Mouse (Mus musculus) heart, embryonic 14.5 days (tissue): ENCODE results near the gene Bnc2. TPM values are rescaled to one million over a fixed set of nuclear protein-coding genes. Genes with fewer than 3 reads are reported as not detected.

Source experiments
- ATAC-seq: fragments of 200-750 bp; cut with Nextera tagmentation; 2 replicates; pipeline ENCODE4 v1.8.0; 2017; ENCODE audit warnings: low read depth, moderate TSS enrichment; ENCODE audit not compliant: insufficient number of reproducible peaks, insufficient read depth, low FRiP score
- H3K27ac ChIP-seq, 2 experiments: fragments of 200-500 bp in 1 of 2; fragments of 300-500 bp in 1 of 2; sonication (generic) in 1 of 2; replicated peaks in 1 of 2; 2 replicates each; pipeline ENCODE4 v1.5.1; 2012 to 2014; ENCODE audit warnings: low read depth in 2 of 2, low read length in 2 of 2, control low read depth in 1 of 2, mild to moderate bottlenecking in 1 of 2, mixed read lengths in 1 of 2; ENCODE audit not compliant: control insufficient read depth in 1 of 2, insufficient read depth in 1 of 2
- H3K27me3 ChIP-seq: fragments of 300-500 bp; sonication (generic); 2 replicates; pipeline ENCODE4 v1.6.1; 2014; ENCODE audit warnings: mild to moderate bottlenecking, low read length, control low read depth; ENCODE audit not compliant: control insufficient read depth, insufficient read depth
- H3K36me3 ChIP-seq: fragments of 300-500 bp; sonication (generic); 2 replicates; pipeline ENCODE4 v1.6.1; 2014; ENCODE audit warnings: mild to moderate bottlenecking, control low read depth, low read length, mixed read lengths; ENCODE audit not compliant: control insufficient read depth, insufficient read depth
- H3K4me1 ChIP-seq, 2 experiments: fragments of 200-500 bp in 1 of 2; fragments of 300-500 bp in 1 of 2; sonication (generic) in 1 of 2; 2 replicates each; pipeline ENCODE4 v1.6.1; 2012 to 2014; ENCODE audit warnings: low read length in 2 of 2, control low read depth in 1 of 2, mixed read lengths in 1 of 2; ENCODE audit not compliant: control insufficient read depth in 2 of 2, insufficient read depth in 2 of 2
- H3K4me2 ChIP-seq: fragments of 300-500 bp; sonication (generic); 2 replicates; pipeline ENCODE4 v1.6.1; 2014; ENCODE audit warnings: mild to moderate bottlenecking, low read length
- H3K4me3 ChIP-seq, 2 experiments: fragments of 200-500 bp in 1 of 2; fragments of 300-500 bp in 1 of 2; sonication (generic) in 1 of 2; 2 replicates each; pipeline ENCODE4 v1.5.1; 2012 to 2014; ENCODE audit warnings: low read length in 2 of 2, mild to moderate bottlenecking in 2 of 2, control low read depth in 1 of 2, low read depth in 1 of 2, moderate library complexity in 1 of 2; ENCODE audit not compliant: control insufficient read depth in 1 of 2, insufficient read depth in 1 of 2
- H3K9ac ChIP-seq: fragments of 300-500 bp; sonication (generic); 2 replicates; pipeline ENCODE4 v1.6.1; 2014; ENCODE audit warnings: mild to moderate bottlenecking, low read length
- H3K9me3 ChIP-seq: fragments of 300-500 bp; sonication (generic); 2 replicates; pipeline ENCODE4 v1.6.1; 2016; ENCODE audit warnings: low read length, control low read depth; ENCODE audit not compliant: control insufficient read depth
- WGBS: fragments of 180-500 bp; shearing (Covaris S2); extraction: QIAGEN DNeasy Blood & Tissue Kit; methylation state at CpG from one replicate; pipeline ENCODE4 v1.1.7; 2014; 5-methylcytosine and 5-hydroxymethylcytosine counted together
- polyA plus RNA-seq: library from polyadenylated mRNA; unstranded; fragments of >200 nt; fragmentation: Nextera tagmentation; extraction: Ambion mirVana; gene quantifications from 2 replicates; pipeline ENCODE4 v1.2.1, GENCODE M21; 2014

Bnc2 gene
- polyA plus RNA-seq, result 0.92 and 1.4 TPM in 2 replicates

- Histone ChIP-seq H3K4me3 (peak within 1 kb of the TSS; percentile 56 to 63), H3K27me3 (peaks cover 66% of the 10 kb centered on the region), H3K4me2 (peak within 1 kb of the TSS; percentile 99), H3K27ac (no peak within 1 kb of the TSS), H3K36me3 (no peaks in the 10 kb centered on the region), H3K4me1 (peaks cover 0 to 5% of the 10 kb centered on the region in 2 experiments; a peak in 1 of 4 replicates), H3K9ac (peak within 1 kb of the TSS; percentile 63), H3K9me3 (no peaks in the 10 kb centered on the region)
- peak; percentile 69 for ATAC-seq
- under 1% methylated on average over 68 of the region's 80 CpGs for WGBS
These were observed at the start of gene Bnc2 for GRCm38 (mm10) chr4:84675171-84675973. Gene Bnc2, minus strand, starts transcription at chr4:84675275.

DNA sequence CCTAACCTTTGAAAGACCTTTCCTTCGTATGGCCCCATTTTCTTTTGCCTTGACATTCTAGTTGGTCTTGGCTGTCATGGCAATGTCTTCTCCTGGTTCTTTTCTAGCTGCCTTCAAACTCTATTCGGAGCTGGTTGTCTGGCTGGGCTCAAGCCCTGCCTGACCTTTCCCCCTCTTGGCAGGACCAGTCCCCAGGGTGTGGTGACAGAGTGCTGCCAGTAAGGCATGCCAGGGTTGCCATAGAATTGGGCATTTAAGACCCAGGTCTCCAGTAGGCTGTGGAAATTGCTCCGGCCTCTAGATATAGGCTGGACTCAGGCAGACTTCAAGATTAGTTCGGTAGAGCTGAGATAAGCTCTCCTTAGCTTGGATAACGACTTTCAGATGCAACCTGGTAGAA lies 32.9 kb upstream of the Bnc2 start:
- H3K27ac ChIP-seq, result no peak overlapping the region
- no peak overlapping the region for H3K4me3 ChIP-seq
- no peaks in the 10 kb centered on the region for H3K36me3 ChIP-seq
- H3K9ac ChIP-seq, result no peak overlapping the region
- WGBS, result 52% methylated on average over 5 of the region's 5 CpGs
- no peak overlapping the region for H3K4me2 ChIP-seq
- H3K27me3 ChIP-seq, result no peaks in the 10 kb centered on the region
- no peaks in the 10 kb centered on the region for H3K4me1 ChIP-seq
- no peaks in the 10 kb centered on the region for H3K9me3 ChIP-seq
- no peak for ATAC-seq

DNA sequence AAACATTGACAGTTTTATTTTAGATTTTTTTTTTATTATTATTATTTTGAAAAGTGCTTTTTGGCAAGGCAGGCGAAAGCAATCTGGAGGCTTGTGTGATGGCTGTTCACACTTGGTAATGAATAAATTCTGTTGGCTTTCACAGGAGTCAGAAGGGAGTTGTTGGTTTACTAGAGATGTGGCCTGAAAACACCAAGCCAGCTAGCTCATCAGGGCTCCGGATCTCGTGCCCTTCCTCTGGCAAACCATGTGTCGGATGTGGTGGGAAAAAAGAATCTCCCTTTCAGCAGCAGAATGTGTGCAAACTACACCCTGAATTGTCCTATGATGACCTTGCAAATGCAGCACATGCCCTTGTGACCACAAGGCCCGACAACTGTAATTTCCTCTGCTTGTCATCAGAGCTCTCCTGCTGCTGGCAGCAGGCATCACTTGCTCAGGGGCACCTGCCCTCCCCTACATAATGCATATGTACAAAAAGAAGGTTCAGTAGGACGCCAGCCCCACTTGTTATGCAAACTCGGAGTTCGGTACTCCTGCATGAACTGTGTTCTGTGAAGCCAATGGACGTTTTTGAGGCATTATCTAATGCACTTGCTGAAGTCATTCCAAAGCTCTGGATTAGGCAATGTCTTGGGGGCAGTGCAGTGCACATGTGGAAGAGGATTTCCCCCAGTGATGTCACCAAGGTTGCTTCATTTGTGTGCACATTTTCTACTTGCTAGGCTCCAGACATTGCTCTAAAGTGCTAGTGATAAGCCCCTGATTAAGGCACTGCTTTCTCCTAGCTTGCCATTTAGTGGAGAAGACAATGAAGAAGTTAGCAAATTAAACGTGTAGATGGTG lies 10.7 kb upstream of the Bnc2 start:
- 40% methylated on average over 10 of the region's 10 CpGs for WGBS
- no peak overlapping the region for H3K27ac ChIP-seq
- no peak overlapping the region for H3K4me2 ChIP-seq
- H3K9ac ChIP-seq, result no peak overlapping the region; the same call in 1 of the 2 replicates
- H3K27me3 ChIP-seq, result no peaks in the 10 kb centered on the region
- H3K9me3 ChIP-seq, result no peaks in the 10 kb centered on the region
- no peaks in the 10 kb centered on the region for H3K36me3 ChIP-seq
- no peak overlapping the region for H3K4me3 ChIP-seq
- peaks cover 4% of the 10 kb centered on the region in 2 experiments; a peak in 2 of 4 replicates for H3K4me1 ChIP-seq
- ATAC-seq, result no peak

- H3K4me1 ChIP-seq, result peaks cover 4% of the 10 kb centered on the region in 2 experiments; a peak in 2 of 4 replicates
- no peak overlapping the region for H3K4me2 ChIP-seq
- H3K36me3 ChIP-seq, result no peaks in the 10 kb centered on the region
- 88% methylated on average over 4 of the region's 4 CpGs for WGBS
- ATAC-seq, result no peak
- no peaks in the 10 kb centered on the region for H3K9me3 ChIP-seq
- H3K4me3 ChIP-seq, result no peak overlapping the region
- no peak overlapping the region for H3K9ac ChIP-seq
- no peaks in the 10 kb centered on the region for H3K27me3 ChIP-seq
- H3K27ac ChIP-seq, result no peak overlapping the region
These were observed 9.9 kb upstream of the Bnc2 start for GRCm38 (mm10) chr4:84685009-84685408.

DNA sequence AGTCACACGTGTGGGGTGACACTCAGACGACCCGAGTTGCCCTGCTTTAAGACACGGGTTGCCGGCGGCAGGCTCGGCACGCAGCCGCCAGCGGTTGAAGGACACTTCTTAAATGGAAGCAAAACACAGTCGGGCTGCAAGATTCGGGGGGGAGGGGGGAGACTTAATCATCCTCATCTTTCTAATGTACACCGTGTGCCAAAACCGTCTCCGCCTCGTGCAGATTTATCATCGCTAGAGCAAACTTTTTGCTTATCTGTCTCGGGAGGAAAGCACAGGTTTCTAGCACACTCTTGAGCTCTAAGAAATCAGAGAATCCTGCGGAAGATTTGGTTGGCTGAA lies 870 bp upstream of the Bnc2 start:
- ATAC-seq, result no peak
- H3K4me3 ChIP-seq, result peak overlapping the region; percentile 56 to 63
- H3K27ac ChIP-seq, result no peak overlapping the region
- H3K36me3 ChIP-seq, result no peaks in the 10 kb centered on the region
- H3K27me3 ChIP-seq, result peaks cover 62% of the 10 kb centered on the region
- peaks cover 0 to 5% of the 10 kb centered on the region in 2 experiments; a peak in 1 of 4 replicates for H3K4me1 ChIP-seq
- peak overlapping the region; percentile 99 for H3K4me2 ChIP-seq
- peak overlapping the region; percentile 63 for H3K9ac ChIP-seq
- no peaks in the 10 kb centered on the region for H3K9me3 ChIP-seq
- 2% methylated on average over 19 of the region's 19 CpGs for WGBS

DNA sequence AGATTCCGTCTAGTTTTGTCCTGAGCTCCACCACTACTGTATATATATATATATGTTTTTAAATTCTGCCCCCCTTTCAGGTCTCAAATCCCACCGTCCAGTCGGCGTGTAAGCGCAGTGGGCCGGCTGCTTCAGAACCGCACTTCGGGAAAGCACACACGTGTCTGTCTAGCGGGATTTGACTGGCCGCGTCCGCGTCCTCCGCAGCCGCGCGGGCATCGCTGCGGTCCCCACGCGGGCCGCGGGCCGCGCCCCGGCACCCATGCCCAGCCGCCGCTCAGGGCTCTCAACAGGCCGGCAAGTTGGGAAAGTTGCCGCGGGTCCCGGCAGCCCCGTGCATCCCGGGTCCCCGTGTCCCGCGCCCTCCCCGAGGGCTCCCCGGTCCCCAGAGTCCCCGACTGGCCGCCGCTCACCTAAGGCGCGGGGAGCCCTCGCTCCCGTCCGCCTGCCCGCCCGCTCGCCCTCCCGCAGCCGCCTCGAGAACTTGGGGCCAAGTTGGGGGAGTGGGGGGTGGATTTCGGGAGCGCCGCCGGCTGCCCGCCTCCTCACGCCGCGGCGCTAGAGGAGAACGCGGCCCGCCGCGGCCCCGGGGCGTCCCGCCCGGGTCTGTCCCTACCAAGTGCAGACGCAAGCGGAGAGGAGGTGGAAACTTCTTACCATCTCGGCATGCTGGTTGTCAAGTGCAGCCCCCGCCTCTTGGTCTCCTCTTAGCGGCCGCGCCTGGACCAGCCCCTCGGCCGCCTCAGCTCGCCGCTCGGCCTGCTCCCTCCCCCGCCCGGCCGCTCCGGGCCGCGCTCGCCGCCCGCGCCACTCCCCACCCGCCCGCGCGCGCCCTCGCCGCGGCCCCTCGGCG lies 531 bp downstream of the Bnc2 start:
- Histone ChIP-seq H3K9ac (peak overlapping the region; percentile 63), H3K4me1 (peaks cover 0 to 5% of the 10 kb centered on the region in 2 experiments; a peak in 1 of 4 replicates), H3K36me3 (no peaks in the 10 kb centered on the region), H3K4me3 (peak overlapping the region; percentile 56 to 63), H3K27me3 (peaks cover 66% of the 10 kb centered on the region), H3K27ac (no peak overlapping the region), H3K9me3 (no peaks in the 10 kb centered on the region), H3K4me2 (peak overlapping the region; percentile 99)
- peak; percentile 39; the same call in 1 of the 2 replicates for ATAC-seq
- WGBS, result under 1% methylated on average over 84 of the region's 104 CpGs
